Mouse (Mus musculus) megakaryocyte, embryonic 14.5 days (primary cell): ENCODE measurements at regions not wholly inside any gene's neighbourhood (a gene's known extent, or its start where the extent isn't known, plus 50 kb on each side); places are given as distances from the start of the nearest gene placed in this dataset.

ENCODE experiments used
- FLI1 ChIP-seq: IDR thresholded peaks from 2 replicates; pipeline ENCODE4 v1.6.1; 2012; ENCODE audit warnings: low read length, inconsistent platforms, mixed read lengths
- GATA1 ChIP-seq: IDR thresholded peaks from 3 replicates; pipeline ENCODE4 v1.6.1; 2012; ENCODE audit warnings: mixed read lengths, low read length, inconsistent platforms, borderline replicate concordance

DNA sequence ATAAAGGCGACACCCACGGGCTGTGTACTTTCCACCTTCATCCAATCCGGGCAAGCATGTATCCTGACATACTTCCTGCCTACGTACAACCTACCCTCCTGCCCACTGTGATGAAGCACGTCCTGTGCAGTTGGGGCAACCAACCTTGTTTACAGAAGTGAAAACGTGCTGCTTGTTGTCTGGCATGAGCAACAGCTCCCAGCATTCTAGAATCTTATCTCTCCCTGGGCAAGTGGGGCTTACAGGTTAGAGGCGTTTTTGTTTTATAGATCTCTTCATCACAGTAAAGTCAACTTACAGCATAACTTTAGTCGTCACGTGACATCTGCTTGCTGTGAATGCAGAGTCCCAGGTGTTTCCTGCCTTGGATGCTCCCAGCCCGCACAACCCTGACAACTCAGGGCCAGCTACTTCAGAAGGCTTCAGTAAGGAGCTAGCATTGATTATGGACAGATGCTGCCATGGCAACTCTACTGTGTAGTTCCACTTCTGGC lies 175.3 kb upstream of the Map3k1 start:
- TF ChIP-seq FLI1 = no peak
- no peak for TF ChIP-seq GATA1
